Mouse (Mus musculus) liver, adult 2 months (tissue): ENCODE measurements at regions not wholly inside any gene's neighbourhood (a gene's known extent, or its start where the extent isn't known, plus 50 kb on each side); places are given as distances from the start of the nearest gene placed in this dataset.

ENCODE experiments used
- CTCF ChIP-seq: fragments of 200-500 bp; IDR thresholded peaks from 2 replicates; pipeline ENCODE4 v1.5.1; 2011; ENCODE audit warnings: low read depth, low read length, control low read depth
- POLR2A ChIP-seq: fragments of 200-500 bp; IDR thresholded peaks from 2 replicates; pipeline ENCODE4 v1.6.1; 2011; ENCODE audit warnings: low read length, control low read depth; ENCODE audit not compliant: insufficient read depth; ENCODE audit errors: extremely low read depth

DNA sequence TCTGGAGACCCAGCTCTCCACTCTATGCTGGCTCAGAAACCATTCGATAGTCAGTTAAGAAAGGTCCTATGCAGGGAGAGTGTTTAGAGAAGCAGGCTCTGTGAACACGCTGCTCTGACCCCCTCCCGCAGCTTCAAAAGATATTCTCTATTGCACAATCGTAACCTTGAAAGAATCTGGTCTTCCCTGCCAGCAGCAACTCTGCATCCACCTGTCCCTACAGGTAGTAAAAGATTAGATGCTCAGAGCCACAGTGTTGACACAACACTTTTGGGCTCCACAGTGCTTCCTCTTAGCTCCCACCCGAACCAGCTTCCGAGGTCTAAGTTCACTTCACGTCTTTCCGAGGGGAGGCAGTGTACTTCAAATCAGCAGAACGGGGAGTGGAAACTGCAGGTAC lies 118.9 kb upstream of the Klf14 start:
- TF ChIP-seq POLR2A: no peak
- TF ChIP-seq CTCF: no peak
